Mouse (Mus musculus) intestine, embryonic 16.5 days (tissue): ENCODE data around the gene Bglap2. TPM values are rescaled to one million over a fixed set of nuclear protein-coding genes. Genes with fewer than 3 reads are reported as not detected.

Experiments
- ATAC-seq: fragments of 200-750 bp; cut with Nextera tagmentation; 2 replicates; pipeline ENCODE4 v1.8.0; 2017; ENCODE audit warnings: moderate TSS enrichment, moderate library complexity
- H3K27ac ChIP-seq: fragments of 300-500 bp; sonication (generic); 2 replicates; pipeline ENCODE4 v1.5.1; 2014; ENCODE audit warnings: mild to moderate bottlenecking, low read length
- H3K27me3 ChIP-seq: fragments of 300-500 bp; sonication (generic); replicated peaks from 2 replicates; pipeline ENCODE4 v1.6.1; 2014; ENCODE audit warnings: low read length, control low read depth, mixed read lengths; ENCODE audit not compliant: control insufficient read depth, insufficient read depth
- H3K36me3 ChIP-seq: fragments of 300-500 bp; sonication (generic); 2 replicates; pipeline ENCODE4 v1.6.1; 2014; ENCODE audit warnings: low read length, control low read depth; ENCODE audit not compliant: control insufficient read depth, insufficient read depth
- H3K4me1 ChIP-seq: fragments of 300-500 bp; sonication (generic); 2 replicates; pipeline ENCODE4 v1.6.1; 2014; ENCODE audit warnings: low read length, control low read depth, mixed read lengths; ENCODE audit not compliant: control insufficient read depth, insufficient read depth
- H3K4me2 ChIP-seq: fragments of 300-500 bp; sonication (generic); 2 replicates; pipeline ENCODE4 v1.6.1; 2014; ENCODE audit warnings: low read depth, low read length, control low read depth
- H3K4me3 ChIP-seq: fragments of 300-500 bp; sonication (generic); 2 replicates; pipeline ENCODE4 v1.5.1; 2014; ENCODE audit warnings: mild to moderate bottlenecking, low read length
- H3K9ac ChIP-seq: fragments of 300-500 bp; sonication (generic); 2 replicates; pipeline ENCODE4 v1.6.1; 2014; ENCODE audit warnings: low read depth, low read length
- H3K9me3 ChIP-seq: fragments of 300-500 bp; sonication (generic); 2 replicates; pipeline ENCODE4 v1.6.1; 2016; ENCODE audit warnings: low read length, control low read depth; ENCODE audit not compliant: control insufficient read depth
- WGBS: fragments of 180-500 bp; shearing (Covaris S2); extraction: QIAGEN DNeasy Blood & Tissue Kit; methylation state at CpG from one replicate; pipeline ENCODE4 v1.1.7; 2014; 5-methylcytosine and 5-hydroxymethylcytosine counted together
- polyA plus RNA-seq: library from polyadenylated mRNA; unstranded; fragments of >200 nt; fragmentation: Nextera tagmentation; extraction: Ambion mirVana; gene quantifications from 2 replicates; pipeline ENCODE4 v1.2.1, GENCODE M21; 2015

Bglap2 gene
- polyA plus RNA-seq, 1 experiment from 2014 or later = not detected

- 1% methylated on average over 27 of the region's 27 CpGs for WGBS
- H3K4me1 ChIP-seq = peaks cover 10% of the 10 kb centered on the region
- no peaks in the 10 kb centered on the region for H3K27me3 ChIP-seq
- peak overlapping the region; percentile 90 for H3K27ac ChIP-seq
- ATAC-seq = peak; percentile 37
- H3K9me3 ChIP-seq = no peaks in the 10 kb centered on the region
- peak overlapping the region; percentile 62 for H3K4me2 ChIP-seq
- no peaks in the 10 kb centered on the region for H3K36me3 ChIP-seq
- peak overlapping the region; percentile 90 for H3K4me3 ChIP-seq
- H3K9ac ChIP-seq = peak overlapping the region; percentile 93
These were observed 43.0 kb downstream of the Bglap2 start for GRCm38 (mm10) chr3:88335436-88336053.

GRCm38 (mm10) chr3:88334902-88335435 lies 43.5 kb downstream of the Bglap2 start:
- H3K4me3 ChIP-seq = peak overlapping the region; percentile 90
- H3K4me1 ChIP-seq = peaks cover 10% of the 10 kb centered on the region
- no peaks in the 10 kb centered on the region for H3K27me3 ChIP-seq
- peak overlapping the region; percentile 62 for H3K4me2 ChIP-seq
- H3K9ac ChIP-seq = peak overlapping the region; percentile 93
- WGBS = 30% methylated on average over 3 of the region's 3 CpGs
- peak overlapping the region; percentile 90 for H3K27ac ChIP-seq
- H3K9me3 ChIP-seq = no peaks in the 10 kb centered on the region
- no peaks in the 10 kb centered on the region for H3K36me3 ChIP-seq
- no peak for ATAC-seq

GRCm38 (mm10) chr3:88334029-88334658 lies 44.4 kb downstream of the Bglap2 start:
- peak; percentile 79 for ATAC-seq

GRCm38 (mm10) chr3:88331282-88331681 lies 47.2 kb downstream of the Bglap2 start:
- 46% methylated on average over 2 of the region's 2 CpGs for WGBS
- Histone ChIP-seq H3K4me2 (no peak overlapping the region), H3K27me3 (no peaks in the 10 kb centered on the region), H3K27ac (no peak overlapping the region), H3K4me3 (no peak overlapping the region), H3K9ac (no peak overlapping the region), H3K4me1 (peaks cover 5% of the 10 kb centered on the region; the same call in 1 of the 2 replicates), H3K36me3 (0 out of 2 replicates have a peak, but pooled peaks cover 5% of the 10 kb centered on the region), H3K9me3 (no peaks in the 10 kb centered on the region)
- no peak for ATAC-seq

More at GRCm38 (mm10) chr3:88334029-88334658, 44.4 kb downstream of the Bglap2 start:
- Histone ChIP-seq H3K4me1 (peaks cover 10% of the 10 kb centered on the region), H3K9ac (peak overlapping the region; percentile 93), H3K36me3 (0 out of 2 replicates have a peak, but pooled peaks cover 2% of the 10 kb centered on the region), H3K27ac (peak overlapping the region; percentile 90), H3K4me2 (peak overlapping the region; percentile 62), H3K9me3 (no peaks in the 10 kb centered on the region), H3K27me3 (no peaks in the 10 kb centered on the region), H3K4me3 (peak overlapping the region; percentile 90)
- 38% methylated on average over 12 of the region's 12 CpGs for WGBS

- WGBS = 58% methylated on average over 5 of the region's 5 CpGs
- no peak overlapping the region for H3K4me3 ChIP-seq
- no peaks in the 10 kb centered on the region for H3K27me3 ChIP-seq
- H3K27ac ChIP-seq = no peak overlapping the region
- 0 out of 2 replicates have a peak, but pooled peaks cover 5% of the 10 kb centered on the region for H3K36me3 ChIP-seq
- peaks cover 8% of the 10 kb centered on the region for H3K4me1 ChIP-seq
- no peak for ATAC-seq
- H3K9me3 ChIP-seq = no peaks in the 10 kb centered on the region
- H3K9ac ChIP-seq = no peak overlapping the region
- no peak overlapping the region for H3K4me2 ChIP-seq
These were observed 49.5 kb downstream of the Bglap2 start for GRCm38 (mm10) chr3:88328956-88329355.

Other genes starting within 250 kb of the Bglap2 start
- gene Mef2d, start 236.3 kb downstream of the Bglap2 start, polyA plus RNA-seq = 13.7 and 23.2 TPM in 2 replicates
- gene Rhbg, start 124.0 kb downstream of the Bglap2 start, polyA plus RNA-seq = 0.69 and 1.3 TPM in 2 replicates
- 0.81 TPM in 1 of 2 replicates, not detected in the other for gene Gm38392, start 91.5 kb downstream of the Bglap2 start, polyA plus RNA-seq
- gene Tsacc, start 81.7 kb downstream of the Bglap2 start, polyA plus RNA-seq = 9.7 and 10.8 TPM in 2 replicates
- 470 and 510 TPM in 2 replicates for gene Cct3, start 81.6 kb downstream of the Bglap2 start, polyA plus RNA-seq
- 365 and 416 TPM in 2 replicates for gene Glmp, start 53.7 kb downstream of the Bglap2 start, polyA plus RNA-seq
- gene Tmem79, start 42.6 kb downstream of the Bglap2 start, polyA plus RNA-seq = 23.8 and 29.4 TPM in 2 replicates
- 34.2 and 34.7 TPM in 2 replicates for gene Smg5, start 42.4 kb downstream of the Bglap2 start, polyA plus RNA-seq
- 4.4 and 5.1 TPM in 2 replicates for gene Paqr6, start 14.1 kb downstream of the Bglap2 start, polyA plus RNA-seq
- 2.2 and 5.3 TPM in 2 replicates for gene Bglap3, start 6.0 kb downstream of the Bglap2 start, polyA plus RNA-seq
- 0.69 TPM in 1 of 2 replicates, not detected in the other for gene Bglap, start 5.8 kb upstream of the Bglap2 start, polyA plus RNA-seq
- gene Pmf1, start 31.6 kb upstream of the Bglap2 start, polyA plus RNA-seq = 112 and 129 TPM in 2 replicates
- 20.4 and 21.8 TPM in 2 replicates for gene Slc25a44, start 46.4 kb upstream of the Bglap2 start, polyA plus RNA-seq
- 60.9 and 71.1 TPM in 2 replicates for gene Sema4a, start 82.5 kb upstream of the Bglap2 start, polyA plus RNA-seq
- gene Lmna, start 131.3 kb upstream of the Bglap2 start, polyA plus RNA-seq = 126 and 127 TPM in 2 replicates
- gene Mex3a, start 153.7 kb upstream of the Bglap2 start, polyA plus RNA-seq = 6.5 and 7.3 TPM in 2 replicates
- 102 and 109 TPM in 2 replicates for gene Rab25, start 169.6 kb upstream of the Bglap2 start, polyA plus RNA-seq
- 244 and 256 TPM in 2 replicates for gene Lamtor2, start 174.4 kb upstream of the Bglap2 start, polyA plus RNA-seq
- 37.2 and 38.9 TPM in 2 replicates for gene Ubqln4, start 175.1 kb upstream of the Bglap2 start, polyA plus RNA-seq
- 371 and 377 TPM in 2 replicates for gene Ssr2, start 197.2 kb upstream of the Bglap2 start, polyA plus RNA-seq
- gene Arhgef2, start 227.3 kb upstream of the Bglap2 start, polyA plus RNA-seq = 41.5 and 43.7 TPM in 2 replicates